Mouse (Mus musculus) heart, adult 9 months (tissue): ENCODE measurements around the gene Gh.
A peak's percentile ranks its signal among the peaks of the same experiment; 100 is the strongest.

Experiments
- DNase-seq, 2 experiments: peaks; one replicate each; pipeline ENCODE4 v3.0.0; 2022; ENCODE audit warnings: low spot score in 2 of 2

The Gh gene

DNA sequence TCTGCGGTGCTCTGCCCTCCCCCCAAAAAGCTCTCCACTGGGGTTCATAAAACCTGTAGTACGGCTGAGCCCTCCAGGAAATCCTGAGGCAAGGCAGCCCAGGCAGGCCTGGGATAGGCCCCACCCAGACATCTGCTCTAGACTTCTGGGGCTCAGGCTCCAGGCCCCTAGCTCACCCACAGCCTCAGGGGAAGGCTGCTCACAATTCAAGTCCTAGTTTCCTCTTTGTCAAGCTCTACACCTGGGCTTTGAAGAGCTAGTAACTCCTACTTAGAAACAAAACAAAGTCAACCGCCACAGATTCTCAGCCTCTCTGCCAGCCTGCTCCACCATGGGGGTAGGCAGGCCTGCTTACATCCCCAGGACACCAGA lies 32.6 kb downstream of the Gh start:
- DNase-seq = peak; percentile 33 to 59

DNA sequence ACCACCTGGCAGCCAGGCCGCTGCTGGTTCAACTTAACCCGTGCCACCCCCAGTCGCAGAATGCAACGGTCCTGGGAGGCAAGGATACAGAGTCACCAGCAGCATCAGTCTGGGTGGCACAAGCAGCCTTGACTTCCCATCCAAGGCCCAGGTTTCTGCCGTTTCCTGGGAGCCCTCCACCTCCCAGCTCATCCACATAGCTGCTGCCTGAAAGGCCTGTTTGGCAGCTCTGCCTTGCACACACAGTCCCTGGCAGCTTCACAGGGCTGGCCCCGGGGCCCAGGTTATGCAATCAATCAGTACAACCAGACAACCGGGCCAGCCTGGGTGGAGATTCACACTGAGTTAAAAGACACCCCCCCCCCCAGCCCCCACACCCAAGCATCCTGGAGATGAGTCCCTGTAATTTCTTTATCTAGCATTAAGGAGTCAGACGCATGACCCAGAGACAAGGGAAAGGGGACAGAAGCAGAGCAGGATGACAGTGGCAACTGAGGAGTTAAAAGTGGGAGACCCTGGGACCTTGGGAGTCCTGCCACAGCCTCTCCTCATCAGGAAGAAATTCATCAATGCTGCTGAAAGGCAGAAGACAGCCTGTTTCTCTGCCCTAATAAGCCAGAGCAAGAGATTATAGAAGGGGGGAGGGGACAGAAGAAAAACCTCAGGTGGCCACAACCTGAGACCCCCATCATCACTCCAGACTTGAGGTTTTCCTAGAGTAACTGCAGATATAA lies 33.2 kb downstream of the Gh start:
- DNase-seq = peak; percentile 89 to 90

DNA sequence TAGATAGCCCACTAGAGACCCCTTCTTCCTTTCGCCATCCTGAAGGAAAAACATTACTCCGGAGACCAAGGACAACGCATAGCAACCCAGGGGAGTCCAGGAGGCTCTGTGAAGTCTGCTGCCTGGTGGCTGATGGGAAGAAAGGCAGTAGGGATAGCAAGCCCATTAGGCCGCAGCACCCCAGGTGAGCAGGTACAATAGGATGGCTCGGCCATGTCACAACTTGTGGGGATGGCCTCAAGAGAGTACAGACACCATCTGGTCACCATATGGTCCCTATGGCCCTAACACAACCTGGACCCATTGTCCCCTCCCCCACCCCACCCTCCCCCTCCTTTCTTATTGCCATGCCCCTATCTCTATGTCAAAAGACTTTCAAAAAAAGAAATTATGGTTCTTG lies 33.8 kb downstream of the Gh start:
- DNase-seq = no peak

DNA sequence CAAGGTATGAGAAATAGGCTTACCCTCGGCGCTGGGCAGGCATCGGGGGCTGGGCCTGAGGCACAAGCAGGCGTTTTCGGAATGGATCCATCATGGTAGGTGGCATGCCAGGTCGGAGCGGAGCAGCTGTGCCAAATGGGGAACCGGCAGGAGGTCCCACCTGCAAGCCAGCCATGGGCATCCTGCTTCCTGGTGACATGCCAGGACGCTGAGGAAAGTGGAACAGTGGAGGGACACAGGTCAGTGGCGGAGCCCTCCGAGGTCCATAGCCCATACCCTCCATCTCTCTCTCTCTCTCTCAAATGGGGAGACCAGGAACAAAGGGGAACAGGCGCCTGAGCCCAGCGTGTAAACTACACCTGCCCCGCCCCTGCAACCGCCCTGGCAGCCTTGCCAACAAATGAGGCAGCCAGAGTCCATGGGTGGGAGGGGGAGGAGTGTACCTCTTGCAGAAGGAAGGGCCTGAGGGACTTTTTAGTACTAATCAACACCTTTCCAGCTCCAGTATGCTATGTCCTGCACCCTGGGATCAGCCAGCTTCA lies 34.3 kb downstream of the Gh start:
- peak in 1 of 2 experiments; percentile 27 for DNase-seq

DNA sequence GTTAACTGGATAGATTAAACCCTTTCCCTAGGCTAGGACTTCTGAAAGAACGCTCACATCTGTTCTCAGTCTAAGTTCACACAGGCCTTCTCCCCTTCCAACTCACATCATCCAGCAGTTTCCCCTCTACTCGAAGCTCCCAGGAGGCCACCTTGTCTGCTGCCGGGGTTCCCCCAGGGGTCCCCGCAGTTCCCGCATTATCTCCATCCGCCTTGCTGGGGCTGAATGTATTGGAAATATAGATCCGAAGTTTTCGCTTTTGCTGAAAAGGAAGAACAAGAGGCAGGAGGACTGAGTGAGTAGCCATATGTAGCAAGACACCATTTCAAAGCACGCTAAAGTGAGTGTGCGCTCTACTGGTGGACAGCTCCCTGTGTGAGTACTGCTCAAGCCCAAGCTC lies 35.2 kb downstream of the Gh start:
- DNase-seq = no peak

DNA sequence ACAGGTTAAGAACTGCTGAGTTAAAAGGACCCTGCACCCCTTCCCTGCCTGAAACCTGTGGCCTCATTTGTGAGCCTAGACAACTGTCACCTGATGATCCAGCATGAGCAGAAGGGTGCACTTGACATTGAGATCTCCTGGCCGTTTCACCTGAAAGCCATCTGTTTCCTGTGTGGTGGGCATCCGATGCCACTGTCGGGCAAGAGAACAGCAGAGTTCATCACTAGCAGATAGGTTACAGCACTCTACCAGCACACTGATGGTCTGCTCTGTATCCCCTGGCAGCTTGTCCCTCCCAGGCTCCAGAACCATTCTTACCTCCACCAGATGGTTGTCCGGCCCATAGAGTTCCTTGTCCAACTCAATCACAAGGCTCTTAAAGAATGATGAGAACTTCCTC lies 36.1 kb downstream of the Gh start:
- DNase-seq = no peak

DNA sequence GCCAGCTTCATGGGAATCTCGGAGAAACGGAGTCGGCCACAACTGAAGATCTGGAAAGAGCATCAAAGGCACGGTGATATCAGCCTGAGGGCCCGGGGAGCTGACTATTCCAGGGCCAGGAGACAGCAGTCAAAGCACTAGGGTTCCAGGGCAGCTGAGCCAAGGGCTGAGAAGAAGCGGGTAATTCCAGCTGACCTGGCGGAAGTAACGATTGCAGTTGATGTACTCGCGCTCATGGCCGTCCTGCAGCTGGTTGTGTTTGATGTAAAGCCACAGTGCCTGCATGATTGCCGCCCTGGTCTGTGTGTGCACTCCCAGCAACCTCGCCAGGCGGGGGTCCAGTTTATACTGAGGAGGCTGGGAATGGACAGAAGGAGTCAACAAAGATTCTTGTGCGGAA lies 36.7 kb downstream of the Gh start:
- DNase-seq = no peak

DNA sequence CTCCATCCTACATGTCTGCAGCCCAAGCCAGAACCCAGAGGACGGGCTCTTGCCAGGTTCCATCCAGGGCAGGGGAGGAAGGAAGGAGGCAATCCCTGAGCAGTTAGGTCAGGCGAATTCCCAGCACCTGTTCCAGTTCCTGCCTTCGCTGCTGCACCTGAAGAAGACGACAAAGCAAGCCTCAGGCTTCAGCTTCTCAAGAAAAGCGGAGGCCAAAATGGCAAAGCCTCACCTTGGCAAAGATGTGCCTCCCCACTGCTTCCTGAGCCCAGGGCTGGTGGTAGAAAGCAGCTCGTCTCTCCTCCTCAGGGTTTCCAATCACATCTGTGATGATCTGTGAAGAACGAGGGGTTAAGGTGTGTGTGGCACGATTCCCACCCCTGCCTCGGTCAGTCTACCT lies 37.7 kb downstream of the Gh start:
- no peak for DNase-seq

DNA sequence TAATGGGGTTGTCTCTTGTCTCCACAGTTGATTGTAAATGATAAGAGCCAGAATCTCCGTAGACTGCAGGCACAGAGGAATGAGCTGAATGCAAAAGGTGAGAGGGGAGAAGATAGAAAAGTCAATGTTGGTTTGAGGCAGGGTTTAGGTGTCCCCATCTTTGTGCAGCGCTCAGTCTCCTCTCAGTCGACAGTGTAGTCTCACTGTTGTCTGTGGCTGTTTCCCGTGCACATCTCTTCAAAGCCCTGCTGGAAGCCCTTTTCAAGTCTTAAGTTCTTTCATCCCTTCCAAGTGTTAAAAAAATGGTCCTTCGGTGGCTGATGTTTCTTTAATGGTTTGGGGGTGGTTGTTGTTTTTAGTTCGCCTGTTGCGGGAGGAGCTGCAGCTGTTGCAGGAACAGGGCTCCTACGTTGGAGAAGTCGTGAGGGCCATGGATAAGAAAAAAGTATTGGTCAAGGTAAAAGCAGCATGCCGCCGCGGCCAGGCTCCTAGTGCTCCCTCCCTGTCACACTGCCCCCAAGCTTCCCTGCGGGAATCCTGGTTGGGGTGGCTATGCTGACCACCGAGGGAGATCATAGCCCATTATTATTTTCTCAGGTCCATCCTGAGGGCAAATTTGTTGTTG lies 40.7 kb downstream of the Gh start:
- DNase-seq = no peak

DNA sequence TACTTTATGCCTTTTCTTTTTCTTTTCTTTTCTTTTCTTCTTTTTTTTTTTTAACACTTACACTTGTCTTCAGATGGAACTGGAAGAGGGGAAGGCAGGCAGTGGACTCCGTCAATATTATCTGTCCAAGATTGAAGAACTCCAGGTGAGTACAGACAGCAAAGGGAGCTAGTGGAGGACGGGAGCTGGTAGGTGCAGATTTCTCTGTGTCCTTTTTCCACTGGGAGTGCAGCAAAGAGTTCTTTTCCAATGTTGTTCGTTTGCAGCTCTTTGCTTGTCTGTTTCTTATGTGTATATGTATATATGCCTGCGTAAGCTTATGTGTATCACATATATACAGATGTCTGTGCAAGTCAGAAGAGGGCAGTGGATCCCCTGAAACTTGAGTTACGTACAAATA lies 44.9 kb downstream of the Gh start:
- DNase-seq = no peak

DNA sequence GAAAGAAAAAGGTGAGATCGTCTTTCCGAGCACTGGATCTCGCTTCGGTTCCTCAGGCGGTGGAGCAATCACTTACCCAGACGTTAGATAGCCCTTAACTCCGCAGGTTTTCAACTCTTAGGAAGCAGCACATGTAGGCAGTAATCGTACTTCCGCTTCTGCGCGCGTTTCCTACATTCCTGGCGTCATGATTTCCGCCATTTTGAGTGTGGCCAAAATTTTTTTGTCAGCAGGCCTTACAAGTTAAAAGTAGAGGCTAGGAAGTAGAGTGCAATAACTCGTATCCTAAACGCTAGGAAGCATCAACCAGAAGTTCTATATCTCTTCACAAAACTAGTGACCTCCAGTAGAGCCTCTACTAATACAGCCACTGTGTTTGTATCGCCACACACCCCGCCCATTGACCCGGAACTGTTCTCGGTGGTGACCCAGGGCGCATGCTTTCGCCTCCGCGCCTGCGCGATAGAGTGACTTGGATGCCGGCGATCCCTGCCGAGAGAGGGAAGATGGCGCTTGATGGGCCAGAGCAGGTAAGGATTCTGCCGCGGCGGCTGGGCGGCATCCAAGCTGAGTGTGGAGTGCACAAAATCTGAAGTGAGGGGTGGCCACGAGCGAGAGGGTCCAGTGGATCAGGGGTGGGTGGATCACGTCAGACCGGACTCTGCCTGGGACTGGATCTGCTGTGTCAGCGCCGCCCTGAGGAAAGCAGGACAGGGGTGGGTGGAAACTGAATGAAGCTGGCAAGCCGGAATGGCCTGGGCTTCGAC lies 45.8 kb downstream of the Gh start, which contains the start of the genes Ftsj3 and Psmc5:
Gene Ftsj3 (minus strand): TSS at position 395 of the 767 bp plus-strand sequence.
Gene Psmc5 (plus strand): TSS at position 470 of the 767 bp plus-strand sequence.
- DNase-seq = peak; percentile 95 to 99

DNA sequence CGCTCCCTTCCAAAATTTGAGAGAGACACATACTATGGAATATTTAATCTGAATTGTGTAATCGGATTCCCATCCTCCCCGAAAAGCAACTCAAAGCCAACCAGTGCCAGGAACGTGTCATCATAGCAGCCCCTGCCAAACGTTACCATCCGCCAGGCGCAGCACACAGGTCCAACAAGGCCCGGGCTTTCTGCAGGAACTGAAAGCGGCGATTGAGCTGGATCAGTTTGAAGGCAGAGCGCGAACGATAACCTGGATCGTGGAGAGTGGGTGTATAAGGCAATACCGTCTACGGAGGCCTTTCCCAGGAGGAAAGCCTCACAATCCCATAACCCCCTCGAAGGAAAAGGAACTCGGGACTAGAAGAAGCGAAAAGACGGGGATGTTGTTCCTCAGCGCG lies 46.5 kb downstream of the Gh start:
- DNase-seq = no peak

DNA sequence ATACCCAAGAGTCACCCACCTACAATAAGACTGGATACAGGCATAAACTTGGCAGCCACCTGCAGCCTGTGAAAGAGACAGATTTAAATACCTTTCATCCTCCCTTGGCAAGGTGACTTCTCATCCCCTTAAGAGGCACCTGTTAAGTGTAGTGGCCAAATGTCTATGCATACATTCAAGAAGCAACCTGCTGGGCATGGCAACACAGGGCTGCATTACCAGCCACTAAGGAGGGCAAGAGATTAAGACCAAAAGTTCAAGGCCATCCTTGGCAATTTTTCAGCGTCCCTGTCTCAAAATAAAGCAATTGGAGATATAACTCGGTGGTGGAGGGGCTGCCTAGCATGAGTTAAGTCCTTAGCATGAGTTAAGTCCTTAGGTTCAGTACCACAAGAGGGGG lies 46.9 kb downstream of the Gh start:
- DNase-seq = no peak
